Mouse (Mus musculus) frontal cortex, postnatal 10 days (tissue): ENCODE data around the gene Vmn2r69.

Experiments used
- DNase-seq, 2 experiments: peaks; one replicate each; pipeline ENCODE4 v3.0.0; 2022; ENCODE audit warnings: low spot score in 2 of 2, mixed read lengths in 1 of 2

The Vmn2r69 gene

GRCm38 (mm10) chr7:85415820-85416219 lies at the start of gene Vmn2r69:
Vmn2r69 (minus strand) TSS chr7:85415920.
- DNase-seq = no peak
